Mouse (Mus musculus) E14TG2a.4 (cell line): ENCODE measurements around the gene Sh2d3c.
A peak's percentile ranks its signal among the peaks of the same experiment; 100 is the strongest.

ENCODE experiments used
- H3K27me3 ChIP-seq: 2 replicates; pipeline ENCODE4 v1.6.1; 2014; ENCODE audit warnings: low read length, control low read depth; ENCODE audit not compliant: insufficient read depth
- H3K36me3 ChIP-seq: 2 replicates; pipeline ENCODE4 v1.6.1; 2014; ENCODE audit warnings: low read length, control low read depth; ENCODE audit not compliant: insufficient read depth
- H3K4me1 ChIP-seq: replicated peaks from 2 replicates; pipeline ENCODE4 v1.6.1; 2014; ENCODE audit warnings: low read depth, low read length, control low read depth
- H3K4me3 ChIP-seq: replicated peaks from 2 replicates; pipeline ENCODE4 v1.5.1; 2014; ENCODE audit warnings: mild to moderate bottlenecking, low read length
- H3K9me3 ChIP-seq: 2 replicates; pipeline ENCODE4 v1.6.1; 2014; ENCODE audit warnings: low read length, control low read depth
- CTCF ChIP-seq: conservative IDR thresholded peaks from 2 replicates; pipeline ENCODE4 v1.5.1; 2014; ENCODE audit warnings: low read length
- NANOG ChIP-seq: IDR thresholded peaks from 2 replicates; pipeline ENCODE4 v1.6.1; 2014; ENCODE audit warnings: borderline replicate concordance, low read length, mixed read lengths
- POU5F1 ChIP-seq: IDR thresholded peaks from 2 replicates; pipeline ENCODE4 v1.6.1; 2014; ENCODE audit warnings: low read length, borderline replicate concordance

Sh2d3c gene

GRCm38 (mm10) chr2:32712934-32713817 is 7.7 kb upstream of the Sh2d3c start, which contains the start of gene Cdk9:
Cdk9 (minus strand) TSS chr2:32713076.
- Histone ChIP-seq H3K9me3 (no peaks in the 10 kb centered on the region), H3K4me1 (peaks cover 59% of the 10 kb centered on the region), H3K36me3 (peaks cover 37% of the 10 kb centered on the region), H3K27me3 (no peaks in the 10 kb centered on the region), H3K4me3 (peak within 1 kb of the TSS; percentile 97)
- TF ChIP-seq NANOG (no peak), CTCF (peak; percentile 50), POU5F1 (no peak)

DNA sequence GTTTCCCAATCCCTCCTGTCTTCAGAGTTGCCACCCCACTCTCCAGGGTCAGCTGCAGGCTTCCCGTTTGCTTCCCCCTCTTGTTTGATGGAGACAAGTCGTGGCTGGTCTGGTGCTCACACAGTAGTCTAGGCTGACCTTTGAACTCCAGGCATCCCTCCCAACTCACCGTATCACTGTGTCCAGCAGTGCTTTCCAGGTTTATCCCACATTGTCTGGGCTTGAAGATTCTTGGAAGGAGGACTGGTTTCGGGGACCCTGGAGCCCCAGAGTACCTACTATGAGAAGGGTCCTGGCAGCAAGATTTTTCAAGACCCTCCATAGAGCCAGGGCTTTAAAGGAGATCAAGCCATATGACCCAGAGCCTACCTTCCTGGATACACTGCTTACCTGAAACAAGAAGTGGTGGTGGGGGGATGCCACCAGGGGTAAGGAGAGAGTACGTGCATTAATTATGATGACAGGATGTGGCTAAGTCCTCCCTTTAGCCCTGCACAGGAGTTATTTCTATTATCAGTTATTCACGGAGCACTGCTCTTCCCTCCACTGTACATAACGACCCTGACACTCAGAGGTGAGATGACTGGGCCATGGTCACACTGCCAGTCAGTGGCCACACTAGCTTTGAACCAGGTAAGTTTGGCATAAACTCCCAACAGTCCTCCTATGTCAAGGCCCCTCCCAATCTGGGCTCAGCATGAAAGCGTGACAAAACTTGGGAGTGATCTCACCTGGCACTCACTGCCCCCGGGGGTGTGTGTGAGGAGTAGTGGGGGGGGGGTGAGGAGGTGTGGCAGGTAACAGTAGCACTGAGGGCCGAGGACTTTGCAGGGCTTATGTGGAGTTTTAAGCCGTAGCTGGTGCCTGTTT is 6.5 kb upstream of the Sh2d3c start:
- Histone ChIP-seq H3K9me3 (no peaks in the 10 kb centered on the region), H3K4me3 (peak overlapping the region; percentile 97), H3K27me3 (peaks cover 2% of the 10 kb centered on the region), H3K4me1 (peaks cover 56% of the 10 kb centered on the region), H3K36me3 (peaks cover 25% of the 10 kb centered on the region)
- no peak for TF ChIP-seq CTCF
- TF ChIP-seq POU5F1, result no peak
- no peak for TF ChIP-seq NANOG

GRCm38 (mm10) chr2:32714987-32715425 is 5.8 kb upstream of the Sh2d3c start:
- Histone ChIP-seq H3K27me3 (peaks cover 6% of the 10 kb centered on the region), H3K36me3 (peaks cover 19% of the 10 kb centered on the region), H3K4me3 (no peak overlapping the region), H3K4me1 (peaks cover 49% of the 10 kb centered on the region), H3K9me3 (no peaks in the 10 kb centered on the region)
- TF ChIP-seq NANOG (no peak), CTCF (no peak), POU5F1 (no peak)

GRCm38 (mm10) chr2:32718761-32719160 is 2.1 kb upstream of the Sh2d3c start:
- H3K9me3 ChIP-seq, result no peaks in the 10 kb centered on the region
- peaks cover 44% of the 10 kb centered on the region for H3K4me1 ChIP-seq
- H3K36me3 ChIP-seq, result no peaks in the 10 kb centered on the region
- peaks cover 6% of the 10 kb centered on the region for H3K27me3 ChIP-seq
- TF ChIP-seq NANOG (no peak), POU5F1 (no peak), CTCF (no peak)
- no peak overlapping the region; the same call in 1 of the 2 replicates for H3K4me3 ChIP-seq

- Histone ChIP-seq H3K27me3 (peaks cover 6% of the 10 kb centered on the region), H3K9me3 (no peaks in the 10 kb centered on the region), H3K4me1 (peaks cover 35% of the 10 kb centered on the region), H3K36me3 (no peaks in the 10 kb centered on the region), H3K4me3 (no peak overlapping the region)
- no peak for TF ChIP-seq POU5F1
- no peak for TF ChIP-seq NANOG
These were observed 802 bp upstream of the Sh2d3c start for GRCm38 (mm10) chr2:32720053-32720452.

DNA sequence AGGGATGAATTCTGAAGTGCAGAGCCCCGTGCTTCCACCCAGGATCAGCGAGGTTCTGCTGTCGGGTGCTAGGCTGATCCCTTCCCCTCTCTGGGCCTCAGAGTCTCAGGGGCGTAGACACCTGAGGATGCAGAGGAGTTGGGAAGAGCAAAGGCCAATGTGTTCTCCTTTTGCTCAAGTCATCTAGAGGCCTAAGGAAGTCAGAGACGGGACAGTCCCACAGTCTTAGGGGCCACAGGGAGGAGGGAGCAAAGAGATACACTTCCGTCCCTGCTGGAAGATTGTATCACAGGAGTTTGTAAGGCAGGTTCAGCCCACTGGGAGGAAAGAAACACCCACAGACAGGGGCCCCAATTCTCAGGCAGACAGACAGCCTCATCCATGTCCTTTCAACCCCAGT is 1.2 kb downstream of the Sh2d3c start:
- H3K9me3 ChIP-seq, result no peaks in the 10 kb centered on the region
- no peak for TF ChIP-seq NANOG
- no peak for TF ChIP-seq CTCF
- TF ChIP-seq POU5F1, result no peak
- peaks cover 6% of the 10 kb centered on the region for H3K27me3 ChIP-seq
- no peaks in the 10 kb centered on the region for H3K36me3 ChIP-seq
- H3K4me3 ChIP-seq, result no peak overlapping the region
- H3K4me1 ChIP-seq, result peaks cover 35% of the 10 kb centered on the region

DNA sequence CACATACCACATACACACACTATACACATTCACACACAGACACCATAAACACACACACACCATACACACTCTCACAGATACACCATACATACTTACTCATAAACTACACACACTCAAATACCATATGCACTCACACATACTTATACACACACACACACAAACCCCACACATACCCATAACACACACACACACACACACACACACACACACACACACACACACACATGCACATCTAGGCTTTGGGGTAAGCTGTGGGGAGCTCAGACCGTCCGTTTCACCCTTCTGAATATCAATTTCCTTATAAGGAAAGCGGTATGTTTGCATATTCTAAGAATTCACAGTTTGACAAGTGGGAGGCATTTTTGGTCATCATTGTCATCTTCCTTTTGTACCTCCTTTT is 1.7 kb downstream of the Sh2d3c start:
- H3K4me3 ChIP-seq, result no peak overlapping the region
- peaks cover 6% of the 10 kb centered on the region for H3K27me3 ChIP-seq
- H3K36me3 ChIP-seq, result no peaks in the 10 kb centered on the region
- no peaks in the 10 kb centered on the region for H3K9me3 ChIP-seq
- TF ChIP-seq NANOG (no peak), CTCF (no peak), POU5F1 (no peak)
- peaks cover 38% of the 10 kb centered on the region for H3K4me1 ChIP-seq

- TF ChIP-seq CTCF (no peak), NANOG (no peak), POU5F1 (no peak)
- H3K4me1 ChIP-seq, result peaks cover 43% of the 10 kb centered on the region
- no peaks in the 10 kb centered on the region for H3K9me3 ChIP-seq
These were observed 3.3 kb downstream of the Sh2d3c start for GRCm38 (mm10) chr2:32724149-32724548.

More at GRCm38 (mm10) chr2:32724149-32724548, 3.3 kb downstream of the Sh2d3c start:
- peaks cover 6% of the 10 kb centered on the region; the same call in 1 of the 2 replicates for H3K27me3 ChIP-seq
- H3K4me3 ChIP-seq, result no peak overlapping the region
- H3K36me3 ChIP-seq, result no peaks in the 10 kb centered on the region
